Mouse (Mus musculus) kidney, adult 11 months (tissue): Measurements from ENCODE around the gene Sec23ip.

Experiments used
- DNase-seq: peaks from one replicate; pipeline ENCODE4 v3.0.0; 2022

Sec23ip gene

DNA sequence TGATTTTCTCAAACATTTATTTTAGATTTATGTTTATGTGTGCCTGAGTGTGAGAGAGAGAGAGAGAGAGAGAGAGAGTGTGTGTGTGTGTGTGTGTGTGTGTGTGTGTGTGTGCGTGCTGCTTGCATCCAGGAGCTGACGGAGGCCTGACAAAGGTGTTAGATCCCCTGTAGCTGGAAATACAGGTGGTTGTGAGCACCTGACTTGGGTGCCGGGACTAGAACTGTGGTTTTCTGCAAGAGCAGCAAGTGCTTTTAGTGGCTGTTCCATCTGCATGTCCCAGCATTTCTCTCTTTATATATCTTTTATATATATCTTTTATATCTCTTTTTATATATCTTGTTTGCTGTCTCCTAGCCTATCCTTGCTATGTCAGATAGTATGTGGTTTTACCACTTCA, 37.1 kb downstream of the Sec23ip start:
- no peak for DNase-seq

DNA sequence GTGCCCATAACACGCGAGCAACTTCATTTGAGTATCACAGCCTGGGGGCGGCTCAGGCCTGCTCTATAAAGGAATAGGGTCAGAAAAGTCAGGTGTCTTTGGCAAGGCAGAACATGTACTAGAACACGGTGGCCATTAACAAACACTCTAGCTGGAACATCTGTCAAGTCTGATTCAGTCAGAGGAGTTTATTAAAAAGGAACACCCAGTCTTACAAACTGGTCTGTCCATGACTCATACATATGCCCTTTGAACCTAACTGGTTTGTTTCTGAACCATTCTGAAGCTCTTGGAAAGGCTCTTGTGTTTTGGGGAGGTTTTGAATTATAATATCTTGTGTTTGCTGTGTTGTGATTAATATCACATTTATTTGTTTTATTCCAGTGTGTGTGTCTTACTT, 45.3 kb downstream of the Sec23ip start:
- no peak for DNase-seq

DNA sequence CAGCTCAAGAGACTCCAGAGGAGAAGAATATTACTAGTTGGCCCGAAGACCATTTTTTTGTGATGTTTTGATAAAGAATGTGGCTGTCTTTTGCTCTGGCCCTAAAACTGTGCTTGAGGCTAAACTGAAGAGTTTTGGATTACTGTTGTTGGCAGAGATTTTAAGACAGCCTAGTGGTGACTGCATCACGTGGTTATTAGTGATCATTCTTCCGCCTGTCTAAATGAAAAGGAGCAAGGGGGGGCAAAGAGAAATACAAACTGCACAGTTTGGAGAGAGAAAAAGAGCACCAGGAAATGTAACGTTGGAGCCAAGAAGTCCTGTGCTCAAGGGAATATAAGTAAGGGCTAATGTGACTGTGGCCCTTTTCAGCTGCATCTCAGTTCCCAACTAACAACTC, 48.7 kb downstream of the Sec23ip start:
- DNase-seq: no peak

DNA sequence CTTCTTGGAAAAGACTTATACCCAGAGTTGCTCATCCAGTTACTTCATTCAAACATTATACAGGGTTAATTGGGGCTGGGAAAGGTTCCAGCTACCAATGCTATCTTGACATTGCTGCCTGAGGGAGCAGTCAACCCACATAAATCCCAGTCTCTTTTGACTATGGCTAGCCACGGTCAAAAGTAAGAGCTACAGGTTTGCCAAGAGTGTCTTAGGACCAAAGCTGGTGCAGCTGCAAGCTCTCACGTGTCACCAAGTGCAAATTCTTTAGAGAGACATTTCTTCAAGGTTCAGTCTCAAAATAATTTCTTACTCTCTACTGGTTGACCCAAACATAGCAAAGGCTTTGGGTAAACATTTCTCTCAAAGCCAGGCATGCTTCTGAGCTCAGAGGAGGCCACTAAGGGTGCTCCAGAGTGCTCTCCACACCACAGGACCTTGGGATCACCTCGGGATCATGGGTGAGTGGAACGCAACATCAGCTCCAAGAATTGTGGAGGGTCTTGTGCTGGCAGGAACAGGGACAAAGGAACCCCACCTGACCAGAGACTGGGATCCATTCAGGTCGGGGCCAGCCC, 80.3 kb downstream of the Sec23ip start:
- no peak for DNase-seq

DNA sequence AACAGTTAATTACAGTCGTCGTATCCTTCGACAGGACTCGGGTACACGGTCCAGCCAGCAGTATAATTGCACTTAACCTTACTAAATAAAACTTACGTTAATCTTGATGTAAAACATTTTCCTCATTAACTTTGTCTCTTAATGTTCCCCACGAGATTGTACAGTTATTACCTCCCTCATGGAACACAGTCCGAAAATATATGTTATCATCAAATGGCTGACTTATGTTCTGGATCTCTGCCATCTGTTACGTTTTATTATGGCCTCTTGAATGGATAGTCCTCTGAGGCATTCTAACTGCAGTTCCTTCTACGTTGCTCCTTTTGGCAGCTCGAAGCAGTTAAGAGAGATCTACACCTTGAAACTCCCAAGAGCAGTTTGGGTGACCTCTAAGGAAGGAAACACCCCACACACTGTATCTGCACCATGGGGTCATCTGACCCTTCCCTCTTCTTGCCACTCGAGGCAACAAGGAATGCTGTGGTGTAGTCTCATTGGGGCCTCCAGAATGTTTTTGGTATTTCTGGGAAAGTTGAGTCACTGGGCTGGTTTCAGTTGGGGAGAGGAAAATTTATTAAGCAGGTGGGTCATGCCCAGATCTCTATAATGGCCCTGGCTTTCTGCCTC, 87.8 kb downstream of the Sec23ip start:
- no peak for DNase-seq

DNA sequence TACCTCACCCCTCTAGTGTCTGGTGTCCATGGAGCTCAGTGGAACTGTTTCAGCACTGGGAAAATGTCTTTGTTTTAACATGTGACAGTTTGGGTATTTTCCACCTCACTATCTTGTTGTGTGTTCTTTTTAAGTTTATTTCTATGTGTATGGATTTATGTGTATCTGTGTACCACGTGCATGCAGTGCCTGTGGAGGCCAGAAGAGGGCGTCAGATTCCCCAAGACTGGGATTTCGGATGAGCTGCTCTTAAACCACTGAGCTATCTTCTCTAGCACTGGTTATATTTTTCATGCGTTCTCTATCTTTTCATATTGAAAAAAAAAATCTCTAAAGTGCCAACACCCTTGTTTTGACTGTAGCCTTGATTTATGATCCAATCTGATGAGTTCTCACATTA, 88.5 kb downstream of the Sec23ip start:
- no peak for DNase-seq
